Mouse (Mus musculus) bone marrow macrophage, adult 2 months (primary cell): ENCODE data around the gene 2610318N02Rik.

Experiments
- CTCF ChIP-seq: IDR thresholded peaks from 2 replicates; pipeline ENCODE4 v1.5.1; 2012; ENCODE audit warnings: low read depth, mild to moderate bottlenecking, low read length, moderate library complexity
- POLR2A ChIP-seq: IDR thresholded peaks from 2 replicates; pipeline ENCODE4 v1.6.1; 2012; ENCODE audit warnings: mild to moderate bottlenecking, low read depth, low read length, borderline replicate concordance

DNA sequence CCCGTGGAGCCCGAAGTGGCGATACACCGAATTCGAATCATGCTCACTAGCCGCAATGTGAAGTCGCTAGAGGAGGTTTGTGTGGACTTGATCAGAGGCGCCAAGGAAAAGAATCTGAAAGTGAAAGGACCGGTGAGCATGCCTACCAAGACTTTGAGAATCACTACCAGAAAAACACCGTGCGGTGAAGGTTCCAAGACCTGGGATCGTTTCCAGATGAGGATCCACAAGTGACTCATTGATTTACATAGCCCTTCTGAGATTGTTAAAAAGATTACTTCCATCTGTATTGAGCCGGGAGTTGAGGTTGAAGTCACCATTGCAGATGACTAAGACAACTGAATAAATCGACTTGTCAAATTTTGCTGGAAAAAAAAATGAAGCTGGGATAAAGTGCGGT is 12.4 kb upstream of the 2610318N02Rik start:
- TF ChIP-seq CTCF (no peak), POLR2A (no peak)
